Mouse (Mus musculus) urinary bladder, postnatal 10 days (tissue): ENCODE data around the gene Ttc36.

ENCODE experiments used
- DNase-seq: peaks from one replicate; pipeline ENCODE4 v3.0.0; 2022; ENCODE audit warnings: low spot score

Gene Ttc36

GRCm38 (mm10) chr9:44802808-44803450 lies at the start of gene Ttc36:
Gene Ttc36 (minus strand): TSS chr9:44803072.
- DNase-seq = no peak

GRCm38 (mm10) chr9:44847446-44847845 lies 44.6 kb upstream of the Ttc36 start:
- DNase-seq = no peak

- DNase-seq = no peak
Observed at GRCm38 (mm10) chr9:44841241-44841640, 38.4 kb upstream of the Ttc36 start.

GRCm38 (mm10) chr9:44836439-44836838 lies 33.6 kb upstream of the Ttc36 start:
- DNase-seq = peak; percentile 34

GRCm38 (mm10) chr9:44832356-44832755 lies 29.5 kb upstream of the Ttc36 start:
- DNase-seq = no peak

GRCm38 (mm10) chr9:44830506-44830905 lies 27.6 kb upstream of the Ttc36 start:
- DNase-seq = no peak

- DNase-seq = no peak
Observed at GRCm38 (mm10) chr9:44828944-44829343, 26.1 kb upstream of the Ttc36 start.

GRCm38 (mm10) chr9:44826660-44827059 lies 23.8 kb upstream of the Ttc36 start:
- DNase-seq = no peak

- DNase-seq = no peak
Observed at GRCm38 (mm10) chr9:44819920-44820827, 17.3 kb upstream of the Ttc36 start.

GRCm38 (mm10) chr9:44817522-44817921 lies 14.7 kb upstream of the Ttc36 start:
- DNase-seq = no peak

GRCm38 (mm10) chr9:44814179-44814578 lies 11.3 kb upstream of the Ttc36 start:
- DNase-seq = no peak

- DNase-seq = no peak
Observed at GRCm38 (mm10) chr9:44810316-44810715, 7.4 kb upstream of the Ttc36 start.

GRCm38 (mm10) chr9:44807778-44808177 lies 4.9 kb upstream of the Ttc36 start:
- no peak for DNase-seq

- DNase-seq = no peak
Observed at GRCm38 (mm10) chr9:44807141-44807540, 4.3 kb upstream of the Ttc36 start.

GRCm38 (mm10) chr9:44805536-44805935 lies 2.7 kb upstream of the Ttc36 start:
- no peak for DNase-seq

GRCm38 (mm10) chr9:44804678-44805077 lies 1.8 kb upstream of the Ttc36 start:
- DNase-seq = no peak

- no peak for DNase-seq
Observed at GRCm38 (mm10) chr9:44801669-44802068, 1.2 kb downstream of the Ttc36 start.

- DNase-seq = no peak
Observed at GRCm38 (mm10) chr9:44799958-44800324, 2.9 kb downstream of the Ttc36 start.

GRCm38 (mm10) chr9:44799102-44799957 lies 3.5 kb downstream of the Ttc36 start, which contains the start of gene Tmem25:
Gene Tmem25 (minus strand): TSS chr9:44799307.
- DNase-seq = peak; percentile 43

GRCm38 (mm10) chr9:44798298-44798697 lies 4.6 kb downstream of the Ttc36 start:
- no peak for DNase-seq

- DNase-seq = no peak
Observed at GRCm38 (mm10) chr9:44792842-44793241, 10.0 kb downstream of the Ttc36 start.
